Mouse (Mus musculus) thymus, postnatal 14 days (tissue): ENCODE data around the gene Mdga1.

Experiments
- DNase-seq: peaks from one replicate; pipeline ENCODE4 v3.0.0; 2021

The Mdga1 gene

GRCm38 (mm10) chr17:29838029-29838428, 131.9 kb downstream of the Mdga1 start:
- DNase-seq: peak; percentile 32

GRCm38 (mm10) chr17:29837441-29837840, 132.4 kb downstream of the Mdga1 start:
- no peak for DNase-seq

- no peak for DNase-seq
These were observed 135.1 kb downstream of the Mdga1 start for GRCm38 (mm10) chr17:29834768-29835167.

- DNase-seq: no peak
These were observed 135.6 kb downstream of the Mdga1 start for GRCm38 (mm10) chr17:29834333-29834732.

- DNase-seq: no peak
These were observed 138.2 kb downstream of the Mdga1 start for GRCm38 (mm10) chr17:29831696-29832095.

GRCm38 (mm10) chr17:29829136-29829535, 140.8 kb downstream of the Mdga1 start:
- DNase-seq: no peak

GRCm38 (mm10) chr17:29827602-29828001, 142.3 kb downstream of the Mdga1 start:
- no peak for DNase-seq

- DNase-seq: no peak
These were observed 145.3 kb downstream of the Mdga1 start for GRCm38 (mm10) chr17:29824512-29825120.

GRCm38 (mm10) chr17:29824208-29824509, 145.7 kb downstream of the Mdga1 start:
- DNase-seq: no peak

GRCm38 (mm10) chr17:29823439-29824207, 146.3 kb downstream of the Mdga1 start:
- DNase-seq: no peak

- no peak for DNase-seq
These were observed 150.3 kb downstream of the Mdga1 start for GRCm38 (mm10) chr17:29819608-29820007.

GRCm38 (mm10) chr17:29818989-29819388, 150.9 kb downstream of the Mdga1 start:
- no peak for DNase-seq

- no peak for DNase-seq
These were observed 151.5 kb downstream of the Mdga1 start for GRCm38 (mm10) chr17:29818264-29818945.

GRCm38 (mm10) chr17:29814758-29815157, 155.1 kb downstream of the Mdga1 start:
- no peak for DNase-seq

GRCm38 (mm10) chr17:29813328-29813727, 156.6 kb downstream of the Mdga1 start:
- DNase-seq: no peak

- no peak for DNase-seq
These were observed 166.3 kb downstream of the Mdga1 start for GRCm38 (mm10) chr17:29803545-29803944.

GRCm38 (mm10) chr17:29801358-29801757, 168.5 kb downstream of the Mdga1 start:
- DNase-seq: peak; percentile 77

- no peak for DNase-seq
These were observed 169.8 kb downstream of the Mdga1 start for GRCm38 (mm10) chr17:29800096-29800455.

GRCm38 (mm10) chr17:29799398-29800095, 170.3 kb downstream of the Mdga1 start:
- DNase-seq: peak; percentile 12

- no peak for DNase-seq
These were observed 171.7 kb downstream of the Mdga1 start for GRCm38 (mm10) chr17:29798151-29798550.

- DNase-seq: no peak
These were observed 173.1 kb downstream of the Mdga1 start for GRCm38 (mm10) chr17:29796787-29797186.

- peak; percentile 85 for DNase-seq
These were observed 173.8 kb downstream of the Mdga1 start for GRCm38 (mm10) chr17:29796086-29796485.

- no peak for DNase-seq
These were observed 174.7 kb downstream of the Mdga1 start for GRCm38 (mm10) chr17:29795050-29795770.
